Mouse (Mus musculus) limb, embryonic 11.5 days (tissue): ENCODE results near the gene Lhfpl4. TPM values are rescaled to one million over a fixed set of nuclear protein-coding genes. Genes with fewer than 3 reads are reported as not detected.

Experiments
- ATAC-seq: fragments of 200-750 bp; cut with Nextera tagmentation; 2 replicates; pipeline ENCODE4 v1.8.0; 2017; ENCODE audit warnings: low read depth; ENCODE audit not compliant: insufficient number of reproducible peaks, low FRiP score, low TSS enrichment
- DNase-seq: peaks from one replicate; pipeline ENCODE4 v3.0.0-alpha.2; 2015; ENCODE audit warnings: low spot score
- H3K27ac ChIP-seq: fragments of 300-500 bp; sonication (generic); replicated peaks from 2 replicates; pipeline ENCODE4 v1.5.1; 2014; ENCODE audit warnings: low read depth, mild to moderate bottlenecking, low read length
- H3K27me3 ChIP-seq: fragments of 300-500 bp; sonication (generic); 2 replicates; pipeline ENCODE4 v1.6.1; 2014; ENCODE audit warnings: mild to moderate bottlenecking, low read length, mixed read lengths; ENCODE audit not compliant: control insufficient read depth, insufficient read depth
- H3K36me3 ChIP-seq: fragments of 300-500 bp; sonication (generic); 2 replicates; pipeline ENCODE4 v1.6.1; 2014; ENCODE audit warnings: mild to moderate bottlenecking, low read length, moderate library complexity, mixed read lengths; ENCODE audit not compliant: control insufficient read depth, insufficient read depth
- H3K4me1 ChIP-seq: fragments of 300-500 bp; sonication (generic); 2 replicates; pipeline ENCODE4 v1.6.1; 2014; ENCODE audit warnings: low read length, mixed read lengths; ENCODE audit not compliant: control insufficient read depth, insufficient read depth
- H3K4me2 ChIP-seq: fragments of 300-500 bp; sonication (generic); 2 replicates; pipeline ENCODE4 v1.6.1; 2014; ENCODE audit warnings: low read depth, mild to moderate bottlenecking, moderate library complexity; ENCODE audit not compliant: severe bottlenecking
- H3K4me3 ChIP-seq: fragments of 300-500 bp; sonication (generic); 2 replicates; pipeline ENCODE4 v1.5.1; 2014; ENCODE audit warnings: low read depth, low read length
- H3K9ac ChIP-seq: fragments of 300-500 bp; sonication (generic); 2 replicates; pipeline ENCODE4 v1.6.1; 2014; ENCODE audit warnings: mild to moderate bottlenecking, low read length
- H3K9me3 ChIP-seq: fragments of 300-500 bp; sonication (generic); 2 replicates; pipeline ENCODE4 v1.6.1; 2016; ENCODE audit warnings: low read length; ENCODE audit not compliant: control insufficient read depth
- WGBS: fragments of 180-500 bp; shearing (Covaris S2); extraction: QIAGEN DNeasy Blood & Tissue Kit; methylation state at CpG from one replicate; pipeline ENCODE4 v1.1.7; 2014; 5-methylcytosine and 5-hydroxymethylcytosine counted together
- polyA plus RNA-seq: library from polyadenylated mRNA; unstranded; fragments of >200 nt; fragmentation: Nextera tagmentation; extraction: Ambion mirVana; gene quantifications from 2 replicates; pipeline ENCODE4 v1.2.1, GENCODE M21; 2014

Lhfpl4 gene
- polyA plus RNA-seq, 1 experiment from 2014 or later, result 0.65 TPM

DNA sequence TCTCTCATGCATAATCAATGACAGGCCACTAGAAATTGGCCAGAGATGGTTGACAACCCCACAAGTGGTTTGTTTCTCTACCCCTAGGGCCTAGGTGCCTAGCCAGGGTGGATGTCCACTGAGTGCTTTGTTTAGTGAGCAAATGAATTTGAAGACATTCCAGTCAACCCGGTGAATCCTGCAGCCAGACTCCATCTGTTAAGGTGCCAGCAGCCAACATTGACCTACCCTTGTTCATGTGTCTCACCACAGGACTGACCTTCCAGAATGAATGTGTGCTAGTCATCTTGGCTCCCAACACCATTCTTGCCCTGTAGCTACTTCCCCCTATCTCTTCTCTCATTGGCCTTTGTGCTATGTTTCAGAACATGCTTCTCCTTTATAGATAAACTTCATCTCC is 33.2 kb downstream of the Lhfpl4 start:
- ATAC-seq (no peak), DNase-seq (no peak)
- 0 out of 2 replicates have a peak, but pooled peaks cover 2% of the 10 kb centered on the region for H3K36me3 ChIP-seq
- H3K4me1 ChIP-seq, result no peaks in the 10 kb centered on the region
- H3K27me3 ChIP-seq, result no peaks in the 10 kb centered on the region
- no peak overlapping the region for H3K4me3 ChIP-seq
- H3K9ac ChIP-seq, result no peak overlapping the region
- H3K4me2 ChIP-seq, result no peak overlapping the region
- WGBS, result 92% methylated on average over 1 of the region's 1 CpGs
- H3K9me3 ChIP-seq, result 0 out of 2 replicates have a peak, but pooled peaks cover 3% of the 10 kb centered on the region
- H3K27ac ChIP-seq, result no peak overlapping the region

DNA sequence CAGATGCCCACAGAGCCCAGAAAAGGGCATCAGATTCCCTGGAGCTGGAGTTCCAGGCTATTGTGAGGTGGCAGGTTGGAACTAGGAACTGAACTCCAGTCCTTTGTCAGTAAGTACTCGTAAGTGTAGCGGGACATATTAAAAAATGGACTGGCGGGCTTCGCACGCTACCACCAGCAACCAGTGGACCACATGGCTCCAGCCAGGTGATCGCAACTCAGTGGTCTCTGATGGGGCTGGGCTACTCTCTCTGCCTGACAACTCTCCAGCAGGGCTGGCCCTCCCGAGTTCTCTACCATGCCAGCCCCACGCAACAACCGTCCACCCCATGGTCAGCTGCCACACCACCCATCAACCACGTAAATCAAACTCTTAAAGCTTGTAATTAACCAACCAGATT is 35.1 kb downstream of the Lhfpl4 start:
- H3K4me3 ChIP-seq, result no peak overlapping the region
- H3K27ac ChIP-seq, result no peak overlapping the region
- no peak overlapping the region for H3K9ac ChIP-seq
- 0 out of 2 replicates have a peak, but pooled peaks cover 3% of the 10 kb centered on the region for H3K9me3 ChIP-seq
- no peaks in the 10 kb centered on the region for H3K27me3 ChIP-seq
- no peaks in the 10 kb centered on the region for H3K4me1 ChIP-seq
- ATAC-seq (no peak), DNase-seq (no peak)
- 0 out of 2 replicates have a peak, but pooled peaks cover 2% of the 10 kb centered on the region for H3K36me3 ChIP-seq
- WGBS, result 96% methylated on average over 10 of the region's 10 CpGs
- H3K4me2 ChIP-seq, result no peak overlapping the region

DNA sequence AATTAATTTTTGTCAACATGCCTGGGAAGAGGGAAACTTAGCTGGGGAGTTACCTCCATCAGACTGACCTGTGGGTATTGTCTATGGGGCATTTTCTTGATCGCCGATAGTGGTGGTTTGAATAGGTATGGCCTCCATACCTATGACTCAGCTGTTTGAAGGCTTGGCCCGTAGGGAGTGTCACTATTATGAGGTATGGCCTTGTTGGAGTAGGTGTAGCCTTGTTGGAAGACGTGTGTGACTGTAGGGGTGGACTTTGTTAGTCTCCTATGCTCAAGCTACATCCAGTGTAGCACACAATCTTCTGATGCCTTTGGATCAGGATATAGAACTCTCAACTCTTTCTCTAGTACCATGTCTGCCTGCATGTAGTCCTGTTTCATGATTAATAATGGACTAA is 39.1 kb downstream of the Lhfpl4 start:
- Histone ChIP-seq H3K4me2 (no peak overlapping the region), H3K4me3 (no peak overlapping the region), H3K9ac (no peak overlapping the region), H3K4me1 (no peaks in the 10 kb centered on the region), H3K36me3 (peaks cover 14% of the 10 kb centered on the region; the same call in 1 of the 2 replicates), H3K27me3 (no peaks in the 10 kb centered on the region), H3K9me3 (no peaks in the 10 kb centered on the region), H3K27ac (no peak overlapping the region)
- DNase-seq, result no peak
- no peak for ATAC-seq
- 88% methylated on average over 4 of the region's 4 CpGs for WGBS

DNA sequence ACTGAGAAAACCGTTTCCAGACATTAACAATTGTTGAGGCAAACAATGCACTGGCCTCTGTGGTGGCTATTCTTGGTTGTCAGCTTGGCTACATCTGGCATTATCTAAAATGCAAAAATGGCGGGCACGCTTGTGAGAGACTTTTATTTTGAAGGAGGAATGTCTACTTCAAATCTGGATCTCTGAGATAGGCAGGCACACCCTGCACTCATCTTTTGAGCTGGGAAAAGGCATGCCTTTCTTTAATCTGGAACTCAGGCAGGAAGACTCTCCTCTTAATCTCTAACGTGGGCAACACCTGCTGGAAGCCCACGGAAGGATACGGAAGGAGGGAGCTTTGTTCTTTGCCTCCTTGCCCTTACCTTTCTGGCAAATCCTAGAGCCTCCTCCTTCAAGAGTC is 40.3 kb downstream of the Lhfpl4 start:
- Histone ChIP-seq H3K36me3 (peaks cover 21% of the 10 kb centered on the region; the same call in 1 of the 2 replicates), H3K4me3 (no peak overlapping the region), H3K9me3 (no peaks in the 10 kb centered on the region), H3K27ac (no peak overlapping the region), H3K9ac (no peak overlapping the region), H3K4me1 (no peaks in the 10 kb centered on the region), H3K27me3 (no peaks in the 10 kb centered on the region), H3K4me2 (no peak overlapping the region)
- DNase-seq, result no peak
- no peak for ATAC-seq
- 86% methylated on average over 6 of the region's 6 CpGs for WGBS

DNA sequence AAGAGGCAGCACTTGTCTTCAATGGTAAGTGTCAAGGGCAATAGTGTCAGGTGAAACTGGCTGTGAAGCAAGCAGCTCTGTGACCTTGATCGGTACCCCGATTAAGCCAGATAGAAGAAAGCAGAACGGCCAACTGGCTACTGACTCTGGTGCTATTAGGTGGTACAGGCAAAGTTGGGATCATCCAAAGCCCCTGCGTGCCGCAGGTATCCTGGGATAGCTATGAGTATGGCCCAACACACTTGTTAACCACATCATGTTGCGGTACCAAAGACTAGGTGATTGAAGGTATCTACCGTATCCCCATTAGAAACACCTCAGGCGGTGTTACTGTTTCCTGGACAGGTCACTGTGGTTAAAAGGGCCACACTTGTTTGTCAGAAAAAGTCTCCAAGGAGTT is 41.1 kb downstream of the Lhfpl4 start:
- Histone ChIP-seq H3K4me3 (no peak overlapping the region), H3K27ac (no peak overlapping the region), H3K9me3 (no peaks in the 10 kb centered on the region), H3K9ac (no peak overlapping the region), H3K4me1 (no peaks in the 10 kb centered on the region), H3K4me2 (no peak overlapping the region), H3K27me3 (no peaks in the 10 kb centered on the region), H3K36me3 (peaks cover 21% of the 10 kb centered on the region; the same call in 1 of the 2 replicates)
- 96% methylated on average over 8 of the region's 8 CpGs for WGBS
- no peak for DNase-seq
- ATAC-seq, result no peak

DNA sequence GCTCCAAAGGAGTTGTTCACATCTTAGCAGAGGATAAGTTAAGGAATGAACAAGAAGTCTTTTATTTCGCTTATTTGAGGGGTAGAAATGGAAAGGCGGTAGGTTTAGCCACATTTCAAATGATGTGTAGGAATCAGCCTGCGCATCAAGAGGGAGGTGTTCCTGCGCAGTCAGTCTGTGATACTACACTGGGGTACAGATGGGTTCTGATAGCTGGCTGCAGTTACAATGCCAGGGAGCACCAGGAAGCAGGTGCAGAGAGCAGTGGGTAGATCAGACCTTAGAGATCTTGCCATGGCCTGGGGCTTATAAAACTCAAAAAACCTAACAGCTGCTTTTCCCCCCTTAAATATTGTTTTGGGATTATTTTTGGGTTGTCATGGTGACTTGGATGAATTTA is 49.9 kb downstream of the Lhfpl4 start:
- WGBS, result 94% methylated on average over 4 of the region's 4 CpGs
- Histone ChIP-seq H3K27ac (no peak overlapping the region), H3K36me3 (peaks cover 15% of the 10 kb centered on the region; the same call in 1 of the 2 replicates), H3K9ac (no peak overlapping the region), H3K4me1 (no peaks in the 10 kb centered on the region), H3K4me3 (no peak overlapping the region), H3K9me3 (no peaks in the 10 kb centered on the region), H3K4me2 (no peak overlapping the region), H3K27me3 (no peaks in the 10 kb centered on the region)
- ATAC-seq, result no peak
- no peak for DNase-seq

DNA sequence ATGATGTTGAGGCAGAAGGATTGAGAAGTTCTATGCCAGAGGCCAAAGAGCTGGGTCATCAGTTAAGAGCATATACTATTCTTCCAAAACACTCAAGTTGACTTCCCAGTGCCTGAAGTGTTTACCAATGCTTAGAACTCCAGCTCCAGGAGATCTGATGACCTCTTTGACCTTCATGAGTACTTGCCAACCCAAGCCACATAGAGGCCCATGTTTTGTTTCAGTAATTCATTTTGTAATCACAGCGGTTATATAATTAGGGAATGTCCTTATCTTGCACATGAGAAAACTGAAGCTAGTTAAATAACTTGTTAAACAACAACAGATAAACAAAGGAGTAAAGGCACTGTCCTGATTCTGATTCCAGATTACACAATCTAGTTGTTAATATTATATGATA is 50.4 kb downstream of the Lhfpl4 start:
- Histone ChIP-seq H3K9ac (no peak overlapping the region), H3K36me3 (peaks cover 16% of the 10 kb centered on the region; the same call in 1 of the 2 replicates), H3K27ac (no peak overlapping the region), H3K4me2 (no peak overlapping the region), H3K4me1 (no peaks in the 10 kb centered on the region), H3K27me3 (no peaks in the 10 kb centered on the region), H3K9me3 (no peaks in the 10 kb centered on the region), H3K4me3 (no peak overlapping the region)
- DNase-seq, result no peak
- 98% methylated on average over 1 of the region's 1 CpGs for WGBS
- ATAC-seq, result no peak

DNA sequence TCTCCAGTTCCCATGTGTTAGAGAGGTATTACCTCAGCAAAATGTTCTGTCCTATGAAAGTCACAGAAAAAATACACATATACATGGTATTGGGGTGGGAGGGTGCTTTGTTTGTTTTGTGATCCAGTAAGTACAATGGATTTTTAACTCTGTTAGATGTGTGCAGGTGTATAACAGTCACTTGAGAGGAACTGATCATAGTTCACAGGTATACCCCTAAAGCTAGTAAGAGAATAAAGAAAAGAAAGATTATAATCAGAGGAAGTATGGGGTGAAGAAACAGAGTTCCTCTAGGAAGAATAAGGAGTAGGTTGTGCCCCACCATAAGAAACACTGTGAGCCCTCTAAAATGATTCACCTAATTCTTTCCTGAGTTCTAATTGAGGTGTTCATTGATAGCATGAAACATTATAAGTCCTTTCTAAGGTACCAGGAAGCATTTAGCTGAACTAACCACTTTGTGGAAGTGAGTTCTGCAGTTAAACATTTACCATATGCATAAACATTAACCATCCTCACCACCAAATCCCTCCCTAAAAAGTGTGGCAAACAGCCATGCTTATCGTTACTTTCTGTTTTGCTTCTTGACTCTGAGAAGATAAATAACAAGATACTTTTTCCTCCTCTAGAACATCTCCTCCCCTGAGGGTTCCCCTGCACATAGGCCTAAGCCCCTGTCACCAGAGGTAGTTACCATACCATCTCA is 53.6 kb downstream of the Lhfpl4 start:
- H3K9ac ChIP-seq, result no peak overlapping the region
- ATAC-seq (no peak), DNase-seq (no peak)
- H3K9me3 ChIP-seq, result no peaks in the 10 kb centered on the region
- H3K27me3 ChIP-seq, result no peaks in the 10 kb centered on the region
- H3K27ac ChIP-seq, result no peak overlapping the region
- H3K4me3 ChIP-seq, result no peak overlapping the region
- no peaks in the 10 kb centered on the region for H3K4me1 ChIP-seq
- WGBS, result 96% methylated on average over 1 of the region's 1 CpGs
- H3K36me3 ChIP-seq, result peaks cover 20% of the 10 kb centered on the region; the same call in 1 of the 2 replicates
- H3K4me2 ChIP-seq, result no peak overlapping the region

DNA sequence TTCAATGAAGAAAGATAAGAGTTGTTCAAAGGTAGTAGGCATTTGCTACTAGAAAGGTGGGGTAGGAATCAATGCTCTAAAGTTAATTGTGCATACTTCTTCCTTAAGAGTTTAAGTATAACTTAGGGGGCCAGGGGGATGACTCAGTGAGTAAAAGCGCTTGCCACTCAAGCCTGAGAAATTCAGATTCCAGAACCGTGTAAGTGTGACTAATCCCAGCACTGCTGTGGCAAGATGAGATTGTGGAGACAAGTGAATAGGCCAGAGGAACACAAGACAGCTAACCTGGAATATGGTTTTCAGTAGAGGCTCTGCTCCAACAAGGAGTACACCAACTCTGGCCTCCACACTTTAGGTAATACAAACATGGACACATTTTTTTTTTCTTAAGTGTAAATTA is 61.8 kb downstream of the Lhfpl4 start:
- Histone ChIP-seq H3K9me3 (no peaks in the 10 kb centered on the region), H3K27ac (no peak overlapping the region), H3K4me3 (no peak overlapping the region), H3K4me1 (no peaks in the 10 kb centered on the region), H3K9ac (no peak overlapping the region), H3K36me3 (peaks cover 11% of the 10 kb centered on the region), H3K4me2 (no peak overlapping the region), H3K27me3 (no peaks in the 10 kb centered on the region)
- ATAC-seq (no peak), DNase-seq (no peak)
- WGBS, result 84% methylated on average over 2 of the region's 2 CpGs
